Mouse (Mus musculus) MEL (cell line): Measurements from ENCODE around the gene Klhl12. TPM values are rescaled to one million over a fixed set of nuclear protein-coding genes. Genes with fewer than 3 reads are reported as not detected.

Experiments
- DNase-seq: peaks from one replicate; pipeline ENCODE4 v3.0.0; 2011; ENCODE audit warnings: low read depth, low spot score
- H3K27ac ChIP-seq: 2 replicates; pipeline ENCODE4 v1.5.1; 2012; ENCODE audit warnings: low read depth, mild to moderate bottlenecking, control low read depth, low read length, moderate library complexity; ENCODE audit not compliant: control insufficient read depth
- H3K27me3 ChIP-seq, 2 experiments: fragments of 150-350 bp in 1 of 2; sonication (generic) in 1 of 2; 2 replicates each; pipeline ENCODE4 v1.6.1; 2012; ENCODE audit warnings: low read length in 2 of 2, mild to moderate bottlenecking in 2 of 2, improper control_type of control experiment in 1 of 2, moderate library complexity in 1 of 2; ENCODE audit not compliant: insufficient read depth in 2 of 2, control insufficient read depth in 1 of 2
- H3K36me3 ChIP-seq, 2 experiments: 2 replicates each; pipeline ENCODE4 v1.6.1; 2012 to 2014; ENCODE audit warnings: low read length in 2 of 2, improper control_type of control experiment in 1 of 2, inconsistent platforms in 1 of 2, mild to moderate bottlenecking in 1 of 2; ENCODE audit not compliant: insufficient read depth in 2 of 2, control insufficient read depth in 1 of 2
- H3K4me1 ChIP-seq, 2 experiments: fragments of 150-350 bp in 1 of 2; sonication (generic) in 1 of 2; 2 replicates each; pipeline ENCODE4 v1.6.1; 2012; ENCODE audit warnings: low read length in 2 of 2, improper control_type of control experiment in 1 of 2, mild to moderate bottlenecking in 1 of 2; ENCODE audit not compliant: insufficient read depth in 2 of 2, control insufficient read depth in 1 of 2
- H3K4me3 ChIP-seq, 2 experiments: fragments of 150-350 bp in 1 of 2; sonication (generic) in 1 of 2; 2 replicates each; pipeline ENCODE4 v1.5.1; 2012; ENCODE audit warnings: low read depth in 2 of 2, low read length in 2 of 2, mild to moderate bottlenecking in 2 of 2, moderate library complexity in 2 of 2, control low read depth in 1 of 2, improper control_type of control experiment in 1 of 2; ENCODE audit not compliant: control insufficient read depth in 1 of 2, insufficient read depth in 1 of 2
- H3K79me2 ChIP-seq: 2 replicates; pipeline ENCODE4 v1.6.1; 2012; ENCODE audit warnings: mild to moderate bottlenecking, low read length, moderate library complexity; ENCODE audit not compliant: control insufficient read depth, poor library complexity, insufficient read depth
- H3K9ac ChIP-seq: 2 replicates; pipeline ENCODE4 v1.6.1; 2012; ENCODE audit warnings: low read depth, mild to moderate bottlenecking, control low read depth, low read length, moderate library complexity; ENCODE audit not compliant: control insufficient read depth, poor library complexity, severe bottlenecking
- H3K9me3 ChIP-seq: fragments of 150-350 bp; sonication (generic); replicated peaks from 2 replicates; pipeline ENCODE4 v1.6.1; 2012; ENCODE audit warnings: mild to moderate bottlenecking, low read length, improper control_type of control experiment, moderate library complexity; ENCODE audit not compliant: insufficient read depth
- BHLHE40 ChIP-seq: IDR thresholded peaks from 2 replicates; pipeline ENCODE4 v1.6.1; 2012; ENCODE audit warnings: low read depth, mild to moderate bottlenecking, inconsistent platforms, low read length, improper control_type of control experiment, borderline replicate concordance
- CHD1 ChIP-seq: IDR thresholded peaks from 2 replicates; pipeline ENCODE4 v1.6.1; 2012; ENCODE audit warnings: low read depth, mild to moderate bottlenecking, inconsistent platforms, low read length, improper control_type of control experiment
- CHD2 ChIP-seq: IDR thresholded peaks from 2 replicates; pipeline ENCODE4 v1.6.1; 2011; ENCODE audit warnings: low read length, improper control_type of control experiment
- CTCF ChIP-seq, 3 experiments: IDR thresholded peaks in 2 of 3; conservative IDR thresholded peaks in 1 of 3; 2 replicates each; pipeline ENCODE4 v1.5.1; 2011 to 2012; ENCODE audit warnings: low read length in 3 of 3, low read depth in 2 of 3, mild to moderate bottlenecking in 2 of 3, improper control_type of control experiment in 1 of 3, inconsistent platforms in 1 of 3, mixed read lengths in 1 of 3, moderate library complexity in 1 of 3; ENCODE audit not compliant: control insufficient read depth in 1 of 3, insufficient read depth in 1 of 3, poor library complexity in 1 of 3, severe bottlenecking in 1 of 3
- ELF1 ChIP-seq: IDR thresholded peaks from 2 replicates; pipeline ENCODE4 v1.6.1; 2014; ENCODE audit warnings: low read depth, mild to moderate bottlenecking, inconsistent platforms, low read length, improper control_type of control experiment, moderate library complexity
- ETS1 ChIP-seq: IDR thresholded peaks from 2 replicates; pipeline ENCODE4 v1.6.1; 2012; ENCODE audit warnings: low read depth, mild to moderate bottlenecking, inconsistent platforms, low read length, improper control_type of control experiment, moderate library complexity
- GABPA ChIP-seq: IDR thresholded peaks from 2 replicates; pipeline ENCODE4 v1.6.1; 2012; ENCODE audit warnings: low read depth, mild to moderate bottlenecking, inconsistent platforms, low read length, improper control_type of control experiment, moderate library complexity
- GATA1 ChIP-seq: IDR thresholded peaks from 2 replicates; pipeline ENCODE4 v1.6.1; 2011; ENCODE audit warnings: low read depth, low read length, improper control_type of control experiment
- HCFC1 ChIP-seq: IDR thresholded peaks from 2 replicates; pipeline ENCODE4 v1.6.1; 2012; ENCODE audit warnings: low read depth, mild to moderate bottlenecking, inconsistent platforms, low read length, improper control_type of control experiment, moderate library complexity
- JUND ChIP-seq: IDR thresholded peaks from 2 replicates; pipeline ENCODE4 v1.6.1; 2011; ENCODE audit warnings: low read depth, mild to moderate bottlenecking, improper control_type of control experiment, low read length
- KAT2A ChIP-seq: conservative IDR thresholded peaks from 2 replicates; pipeline ENCODE4 v1.6.1; 2012; ENCODE audit warnings: low read depth, low read length, improper control_type of control experiment, inconsistent platforms
- MAFK ChIP-seq: IDR thresholded peaks from 2 replicates; pipeline ENCODE4 v1.6.1; 2011; ENCODE audit warnings: low read depth, mild to moderate bottlenecking, low read length, improper control_type of control experiment, borderline replicate concordance
- MAZ ChIP-seq: IDR thresholded peaks from 2 replicates; pipeline ENCODE4 v1.6.1; 2012; ENCODE audit warnings: low read depth, mild to moderate bottlenecking, inconsistent platforms, low read length, improper control_type of control experiment
- MEF2A ChIP-seq: IDR thresholded peaks from 2 replicates; pipeline ENCODE4 v1.6.1; 2014; ENCODE audit warnings: low read depth, mild to moderate bottlenecking, inconsistent platforms, low read length, improper control_type of control experiment; ENCODE audit not compliant: poor library complexity, insufficient replicate concordance, severe bottlenecking; ENCODE audit errors: extremely low read depth
- MXI1 ChIP-seq: IDR thresholded peaks from 2 replicates; pipeline ENCODE4 v1.6.1; 2011; ENCODE audit warnings: mild to moderate bottlenecking, low read depth, low read length, improper control_type of control experiment
- MYB ChIP-seq: IDR thresholded peaks from 2 replicates; pipeline ENCODE4 v1.6.1; 2011; ENCODE audit warnings: mild to moderate bottlenecking, low read depth, low read length, improper control_type of control experiment
- MYC ChIP-seq: IDR thresholded peaks from 2 replicates; pipeline ENCODE4 v1.6.1; 2011; ENCODE audit warnings: low read depth, mild to moderate bottlenecking, low read length, improper control_type of control experiment, moderate library complexity
- NELFE ChIP-seq: IDR thresholded peaks from 2 replicates; pipeline ENCODE4 v1.6.1; 2011; ENCODE audit warnings: low read depth, low read length, improper control_type of control experiment
- NRF1 ChIP-seq: IDR thresholded peaks from 2 replicates; pipeline ENCODE4 v1.6.1; 2014; ENCODE audit warnings: low read depth, mild to moderate bottlenecking, inconsistent platforms, low read length, improper control_type of control experiment, moderate library complexity; ENCODE audit not compliant: poor library complexity, insufficient read depth, severe bottlenecking
- POLR2A ChIP-seq, 2 experiments: IDR thresholded peaks; 2 replicates each; pipeline ENCODE4 v1.6.1; 2011 to 2012; ENCODE audit warnings: low read length in 2 of 2, mild to moderate bottlenecking in 2 of 2, control low read depth in 1 of 2, improper control_type of control experiment in 1 of 2, low read depth in 1 of 2, moderate library complexity in 1 of 2; ENCODE audit not compliant: control insufficient read depth in 1 of 2, insufficient read depth in 1 of 2, poor library complexity in 1 of 2
- POLR2AphosphoS5 ChIP-seq: IDR thresholded peaks from 2 replicates; pipeline ENCODE4 v1.6.1; 2012; ENCODE audit warnings: low read depth, borderline replicate concordance, mild to moderate bottlenecking, inconsistent platforms, low read length, moderate library complexity, mixed read lengths
- RAD21 ChIP-seq: IDR thresholded peaks from 2 replicates; pipeline ENCODE4 v1.6.1; 2011; ENCODE audit warnings: mild to moderate bottlenecking, low read depth, low read length, improper control_type of control experiment
- RCOR1 ChIP-seq: IDR thresholded peaks from 2 replicates; pipeline ENCODE4 v1.6.1; 2012; ENCODE audit warnings: low read depth, mild to moderate bottlenecking, inconsistent platforms, low read length, improper control_type of control experiment
- SIN3A ChIP-seq: IDR thresholded peaks from 2 replicates; pipeline ENCODE4 v1.6.1; 2012; ENCODE audit warnings: low read length, improper control_type of control experiment, inconsistent platforms
- SMC3 ChIP-seq: IDR thresholded peaks from 2 replicates; pipeline ENCODE4 v1.6.1; 2011; ENCODE audit warnings: low read depth, low read length, improper control_type of control experiment
- TAL1 ChIP-seq: IDR thresholded peaks from 2 replicates; pipeline ENCODE4 v1.6.1; 2012; ENCODE audit warnings: mild to moderate bottlenecking, inconsistent platforms, low read length, moderate library complexity, mixed read lengths
- TBP ChIP-seq: IDR thresholded peaks from 2 replicates; pipeline ENCODE4 v1.8.0; 2011; ENCODE audit warnings: low read depth, low read length, improper control_type of control experiment
- TCF12 ChIP-seq: IDR thresholded peaks from 2 replicates; pipeline ENCODE4 v1.6.1; 2014; ENCODE audit warnings: low read depth, mild to moderate bottlenecking, inconsistent platforms, low read length, improper control_type of control experiment, moderate library complexity
- UBTF ChIP-seq: IDR thresholded peaks from 2 replicates; pipeline ENCODE4 v1.6.1; 2012; ENCODE audit warnings: low read depth, mild to moderate bottlenecking, inconsistent platforms, low read length, improper control_type of control experiment, moderate library complexity, borderline replicate concordance; ENCODE audit not compliant: insufficient read depth
- USF1 ChIP-seq: IDR thresholded peaks from 2 replicates; pipeline ENCODE4 v1.6.1; 2014; ENCODE audit warnings: low read depth, mild to moderate bottlenecking, inconsistent platforms, low read length, improper control_type of control experiment, moderate library complexity
- USF2 ChIP-seq, 2 experiments: IDR thresholded peaks; 2 replicates each; pipeline ENCODE4 v1.6.1; 2011 to 2012; ENCODE audit warnings: improper control_type of control experiment in 2 of 2, low read length in 2 of 2, borderline replicate concordance in 1 of 2, inconsistent platforms in 1 of 2, low read depth in 1 of 2, mild to moderate bottlenecking in 1 of 2; ENCODE audit not compliant: insufficient read depth in 1 of 2
- ZKSCAN1 ChIP-seq: IDR thresholded peaks from 2 replicates; pipeline ENCODE4 v1.6.1; 2012; ENCODE audit warnings: low read depth, mild to moderate bottlenecking, inconsistent platforms, low read length, improper control_type of control experiment, moderate library complexity
- ZMIZ1 ChIP-seq: IDR thresholded peaks from 2 replicates; pipeline ENCODE4 v1.6.1; 2012; ENCODE audit warnings: low read depth, mild to moderate bottlenecking, inconsistent platforms, low read length, improper control_type of control experiment, moderate library complexity
- ZNF384 ChIP-seq: IDR thresholded peaks from 2 replicates; pipeline ENCODE4 v1.6.1; 2012; ENCODE audit warnings: low read depth, mild to moderate bottlenecking, inconsistent platforms, low read length, improper control_type of control experiment
- polyA plus RNA-seq, 2 experiments: library from polyadenylated mRNA; stranded (reverse) in 1 of 2; unstranded in 1 of 2; fragments of >175 nt in 1 of 2; fragments of >200 nt in 1 of 2; gene quantifications; 2 replicates each; pipeline versions ENCODE4 v1.2.1 to v1.2.4; 2012; ENCODE audit warnings: low replicate concordance in 2 of 2, low read depth in 1 of 2; ENCODE audit not compliant: insufficient read length in 2 of 2, insufficient read depth in 1 of 2, missing spikeins in 1 of 2
- total RNA-seq: library from RNA; depleted of rRNA; stranded (reverse); fragments of 300-350 nt; gene quantifications from 2 replicates; pipeline ENCODE4 v1.2.3, GENCODE M21; 2012; rRNA removed

Klhl12 gene
- 21.8 and 26.4 TPM in 2 replicates for total RNA-seq
- 10 to 100 TPM in 1 of 2 experiments, not detected in 1; 20.8 TPM for polyA plus RNA-seq

GRCm38 (mm10) chr1:134454904-134455824 lies at the start of gene Klhl12:
Gene Klhl12, plus strand, starts transcription at chr1:134455531.
- H3K79me2 ChIP-seq: peaks cover 9% of the 10 kb centered on the region
- peak; percentile 94 for DNase-seq
- no peaks in the 10 kb centered on the region for H3K27me3 ChIP-seq
- H3K9ac ChIP-seq: peak within 1 kb of the TSS; percentile 97
- H3K4me1 ChIP-seq: peaks cover 18 to 21% of the 10 kb centered on the region in 2 experiments
- peak within 1 kb of the TSS; percentile 20; the same call in 1 of the 2 replicates for H3K27ac ChIP-seq
- H3K9me3 ChIP-seq: no peaks in the 10 kb centered on the region
- H3K36me3 ChIP-seq: peaks cover 0 to 30% of the 10 kb centered on the region in 2 experiments
- H3K4me3 ChIP-seq: peak within 1 kb of the TSS; percentile 90 to 96
- TF ChIP-seq GABPA: peak; percentile 41; the same call in 1 of the 2 replicates
- TF ChIP-seq CHD1: no peak
- TF ChIP-seq RAD21: no peak
- peak; percentile 52; the same call in 1 of the 2 replicates for TF ChIP-seq TBP
- TF ChIP-seq BHLHE40: no peak
- TF ChIP-seq ETS1: peak; percentile 64
- no peak for TF ChIP-seq CHD2
- TF ChIP-seq CTCF (IDR thresholded peaks at IDR 0.05 in 2 of 3, conservative IDR thresholded peaks at IDR 0.05 in 1 of 3; ENCODE audit: control insufficient read depth in 1 of 3, insufficient read depth in 1 of 3, low read depth in 2 of 3, low read length in 3 of 3, poor library complexity in 1 of 3, severe bottlenecking in 1 of 3): no peak
- TF ChIP-seq MEF2A: no peak
- TF ChIP-seq TCF12: peak; percentile 60
- TF ChIP-seq ZNF384: no peak
- TF ChIP-seq NELFE: peak; percentile 77
- TF ChIP-seq TAL1: no peak
- TF ChIP-seq MXI1: peak; percentile 76
- peak; percentile 72 to 84 for TF ChIP-seq POLR2A (IDR thresholded peaks at IDR 0.05; ENCODE audit: control insufficient read depth in 1 of 2, insufficient read depth in 1 of 2, low read depth in 1 of 2, low read length in 2 of 2, poor library complexity in 1 of 2)
- no peak for TF ChIP-seq RCOR1
- no peak for TF ChIP-seq ZKSCAN1
- 0 out of 2 replicates have a peak, but pooled peaks have one; percentile 13 for TF ChIP-seq USF1
- peak; percentile 44; the same call in 1 of the 2 replicates for TF ChIP-seq NRF1
- TF ChIP-seq GATA1: no peak
- peak; percentile 82 for TF ChIP-seq ZMIZ1
- no peak for TF ChIP-seq ELF1
- no peak; the same call in 1 of the 2 replicates for TF ChIP-seq KAT2A
- TF ChIP-seq POLR2AphosphoS5: no peak
- no peak for TF ChIP-seq JUND
- TF ChIP-seq SIN3A: peak; percentile 92
- no peak for TF ChIP-seq SMC3
- TF ChIP-seq USF2 (IDR thresholded peaks at IDR 0.05; ENCODE audit: borderline replicate concordance in 1 of 2, insufficient read depth in 1 of 2, low read depth in 1 of 2, low read length in 2 of 2): no peak
- no peak for TF ChIP-seq MAFK
- no peak for TF ChIP-seq MYB
- TF ChIP-seq MAZ: peak; percentile 90
- peak; percentile 89 for TF ChIP-seq UBTF
- TF ChIP-seq MYC: no peak
- peak; percentile 84 for TF ChIP-seq HCFC1
